Mouse (Mus musculus): ENCODE results near the gene Orm3. TPM values are rescaled to one million over a fixed set of nuclear protein-coding genes. Genes with fewer than 3 reads are reported as not detected.
A peak's percentile ranks its signal among the peaks of the same experiment; 100 is the strongest.

Gene Orm3
- polyA plus RNA-seq, 1 experiment from 2014 or later, result not detected

- no peaks in the 10 kb centered on the region for H3K27me3 ChIP-seq (ENCODE audit: insufficient read depth, low read length)
- peak overlapping the region; percentile 44; the same call in 1 of the 2 replicates for H3K9ac ChIP-seq (replicated peaks)
- no peaks in the 10 kb centered on the region for H3K9me3 ChIP-seq (ENCODE audit: low read length)
- peaks cover 57% of the 10 kb centered on the region for H3K36me3 ChIP-seq (replicated peaks; ENCODE audit: insufficient read depth, low read length)
- ATAC-seq, result peak; percentile 92
- 42% methylated on average over 12 of the region's 12 CpGs for WGBS (ENCODE audit: insufficient replicate concordance)
- peak overlapping the region; percentile 85 for H3K27ac ChIP-seq (ENCODE audit: low read depth)
- H3K4me2 ChIP-seq (ENCODE audit: low read depth, low read length), result peak overlapping the region; percentile 59
- DNase-seq, result peak; percentile 73
- TF ChIP-seq CTCF (IDR thresholded peaks at IDR 0.05; ENCODE audit: low read depth) (no peak), EP300 (IDR thresholded peaks at IDR 0.05; ENCODE audit: low read depth) (peak; percentile 81)
- peaks cover 28% of the 10 kb centered on the region for H3K4me1 ChIP-seq (ENCODE audit: insufficient read depth)
- no peak overlapping the region for H3K4me3 ChIP-seq (ENCODE audit: low read depth, low read length)
These were observed 18.4 kb downstream of the Orm3 start for GRCm38 (mm10) chr4:63374331-63374730.

GRCm38 (mm10) chr4:63375367-63375766 lies 19.4 kb downstream of the Orm3 start:
- H3K36me3 ChIP-seq (replicated peaks; ENCODE audit: insufficient read depth, low read length), result peaks cover 52% of the 10 kb centered on the region
- ATAC-seq, result no peak
- H3K9ac ChIP-seq (replicated peaks), result peak overlapping the region; percentile 30; the same call in 1 of the 2 replicates
- H3K4me1 ChIP-seq (ENCODE audit: insufficient read depth), result peaks cover 28% of the 10 kb centered on the region
- no peaks in the 10 kb centered on the region for H3K27me3 ChIP-seq (ENCODE audit: insufficient read depth, low read length)
- peak overlapping the region; percentile 85 for H3K27ac ChIP-seq (ENCODE audit: low read depth)
- no peaks in the 10 kb centered on the region for H3K9me3 ChIP-seq (ENCODE audit: low read length)
- TF ChIP-seq CTCF (IDR thresholded peaks at IDR 0.05; ENCODE audit: low read depth) (no peak), EP300 (IDR thresholded peaks at IDR 0.05; ENCODE audit: low read depth) (no peak)
- 94% methylated on average over 1 of the region's 1 CpGs for WGBS (ENCODE audit: insufficient replicate concordance)
- H3K4me2 ChIP-seq (ENCODE audit: low read depth, low read length), result no peak overlapping the region
- no peak for DNase-seq
- H3K4me3 ChIP-seq (ENCODE audit: low read depth, low read length), result no peak overlapping the region

GRCm38 (mm10) chr4:63377483-63377882 lies 21.5 kb downstream of the Orm3 start:
- H3K36me3 ChIP-seq (replicated peaks; ENCODE audit: insufficient read depth, low read length), result peaks cover 54% of the 10 kb centered on the region
- H3K4me3 ChIP-seq (ENCODE audit: low read depth, low read length), result no peak overlapping the region
- ATAC-seq (no peak), DNase-seq (no peak)
- peaks cover 32% of the 10 kb centered on the region for H3K4me1 ChIP-seq (ENCODE audit: insufficient read depth)
- WGBS (ENCODE audit: insufficient replicate concordance), result 77% methylated on average over 7 of the region's 7 CpGs
- H3K27me3 ChIP-seq (ENCODE audit: insufficient read depth, low read length), result no peaks in the 10 kb centered on the region
- TF ChIP-seq CTCF (IDR thresholded peaks at IDR 0.05; ENCODE audit: low read depth), result peak; percentile 52
- TF ChIP-seq EP300 (IDR thresholded peaks at IDR 0.05; ENCODE audit: low read depth), result no peak
- H3K9me3 ChIP-seq (ENCODE audit: low read length), result no peaks in the 10 kb centered on the region
- no peak overlapping the region for H3K27ac ChIP-seq (ENCODE audit: low read depth)
- H3K4me2 ChIP-seq (ENCODE audit: low read depth, low read length), result no peak overlapping the region
- no peak overlapping the region for H3K9ac ChIP-seq (replicated peaks)

GRCm38 (mm10) chr4:63382676-63383369 lies 26.9 kb downstream of the Orm3 start:
- H3K4me1 ChIP-seq (ENCODE audit: insufficient read depth), result peaks cover 24% of the 10 kb centered on the region
- ATAC-seq, result peak; percentile 66
- peaks cover 42% of the 10 kb centered on the region for H3K36me3 ChIP-seq (replicated peaks; ENCODE audit: insufficient read depth, low read length)
- H3K27ac ChIP-seq (ENCODE audit: low read depth), result peak overlapping the region; percentile 55; the same call in 1 of the 2 replicates
- H3K4me3 ChIP-seq (ENCODE audit: low read depth, low read length), result no peak overlapping the region
- H3K9me3 ChIP-seq (ENCODE audit: low read length), result no peaks in the 10 kb centered on the region
- peak; percentile 93 for TF ChIP-seq EP300 (IDR thresholded peaks at IDR 0.05; ENCODE audit: low read depth)
- no peak for TF ChIP-seq CTCF (IDR thresholded peaks at IDR 0.05; ENCODE audit: low read depth)
- 75% methylated on average over 4 of the region's 4 CpGs for whole genome bisulfite sequencing (ENCODE audit: insufficient replicate concordance)
- H3K4me2 ChIP-seq (ENCODE audit: low read depth, low read length), result peak overlapping the region; percentile 52
- H3K9ac ChIP-seq (replicated peaks), result no peak overlapping the region; the same call in 1 of the 2 replicates
- no peak for DNase-seq
- no peaks in the 10 kb centered on the region for H3K27me3 ChIP-seq (ENCODE audit: insufficient read depth, low read length)

- ATAC-seq (peak; percentile 35), DNase-seq (no peak)
- no peaks in the 10 kb centered on the region for H3K27me3 ChIP-seq (ENCODE audit: insufficient read depth, low read length)
- H3K4me1 ChIP-seq (ENCODE audit: insufficient read depth), result peaks cover 24% of the 10 kb centered on the region
- 70% methylated on average over 12 of the region's 12 CpGs for WGBS (ENCODE audit: insufficient replicate concordance)
- H3K4me3 ChIP-seq (ENCODE audit: low read depth, low read length), result no peak overlapping the region
- no peak overlapping the region for H3K4me2 ChIP-seq (ENCODE audit: low read depth, low read length)
- TF ChIP-seq CTCF (IDR thresholded peaks at IDR 0.05; ENCODE audit: low read depth) (no peak), EP300 (IDR thresholded peaks at IDR 0.05; ENCODE audit: low read depth) (no peak)
- peaks cover 46% of the 10 kb centered on the region for H3K36me3 ChIP-seq (replicated peaks; ENCODE audit: insufficient read depth, low read length)
- peak overlapping the region; percentile 55; the same call in 1 of the 2 replicates for H3K27ac ChIP-seq (ENCODE audit: low read depth)
- H3K9ac ChIP-seq (replicated peaks), result no peak overlapping the region
- H3K9me3 ChIP-seq (ENCODE audit: low read length), result no peaks in the 10 kb centered on the region
These were observed 27.5 kb downstream of the Orm3 start for GRCm38 (mm10) chr4:63383474-63383873.

GRCm38 (mm10) chr4:63384262-63384661 lies 28.3 kb downstream of the Orm3 start:
- H3K9ac ChIP-seq (replicated peaks), result no peak overlapping the region
- H3K27ac ChIP-seq (ENCODE audit: low read depth), result peak overlapping the region; percentile 55
- no peak for ATAC-seq

More at GRCm38 (mm10) chr4:63384262-63384661, 28.3 kb downstream of the Orm3 start:
- Histone ChIP-seq H3K4me1 (ENCODE audit: insufficient read depth) (peaks cover 26% of the 10 kb centered on the region), H3K36me3 (replicated peaks; ENCODE audit: insufficient read depth, low read length) (peaks cover 40% of the 10 kb centered on the region), H3K4me3 (ENCODE audit: low read depth, low read length) (no peak overlapping the region), H3K27me3 (ENCODE audit: insufficient read depth, low read length) (no peaks in the 10 kb centered on the region), H3K4me2 (ENCODE audit: low read depth, low read length) (no peak overlapping the region), H3K9me3 (ENCODE audit: low read length) (no peaks in the 10 kb centered on the region)
- no peak for TF ChIP-seq EP300 (IDR thresholded peaks at IDR 0.05; ENCODE audit: low read depth)
- no peak for TF ChIP-seq CTCF (IDR thresholded peaks at IDR 0.05; ENCODE audit: low read depth)
- DNase-seq, result no peak
- WGBS (ENCODE audit: insufficient replicate concordance), result 81% methylated on average over 4 of the region's 4 CpGs

All from liver, postnatal 0 days (tissue).